Mouse (Mus musculus): ENCODE measurements around the gene Gm6509.
"Not testable (repeated sequence)": the region's sequence is repeated elsewhere in the genome, so short reads cannot be mapped to it uniquely, and the experiment has no call there.

Gene Gm6509

DNA sequence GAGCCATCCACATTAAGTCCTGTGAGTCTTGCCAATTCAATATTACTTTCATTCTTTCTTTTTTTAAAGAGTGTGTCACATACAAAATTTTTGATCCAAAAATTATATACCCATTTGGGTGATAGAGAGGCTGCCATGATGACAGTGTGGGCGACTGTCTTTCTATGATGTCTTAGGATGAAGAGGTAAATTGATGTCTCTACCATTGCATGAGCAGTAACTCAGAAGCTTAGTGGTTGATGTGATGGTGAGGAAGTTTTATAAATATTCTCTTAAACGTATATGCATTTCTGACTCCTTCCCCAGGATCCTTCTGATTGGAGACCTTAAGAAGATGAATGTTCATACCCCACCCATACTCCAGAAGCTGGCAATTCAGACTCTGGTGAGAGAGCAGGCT, at the start of gene Gm6509:
Gene Gm6509 (plus strand): TSS at position 301 of the 400 bp plus-strand sequence.
- DNase-seq, result not testable (repeated sequence)

DNA sequence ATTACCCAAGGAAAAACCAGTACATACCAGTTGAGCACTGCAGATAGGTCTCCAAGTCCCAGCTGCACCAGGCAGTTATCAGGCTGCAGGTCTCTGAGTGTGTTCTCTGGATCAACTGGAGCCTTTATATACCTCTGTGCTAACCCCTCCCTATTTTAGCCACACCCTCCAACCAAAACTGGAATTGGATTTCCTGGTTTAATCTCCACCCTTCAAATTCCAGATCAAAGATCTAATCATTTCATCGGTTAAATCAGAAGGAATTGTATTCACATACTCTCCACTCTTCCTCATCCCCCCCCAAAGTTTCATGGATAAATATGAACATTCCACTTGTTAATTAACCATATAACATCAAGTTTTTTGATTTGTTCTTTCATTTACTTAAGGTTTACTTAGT, 7.5 kb upstream of the Gm6509 start, which contains the start of gene Gm3147:
Gene Gm3147 (minus strand): TSS at position 101 of the 400 bp plus-strand sequence.
- DNase-seq, result not testable (repeated sequence)

DNA sequence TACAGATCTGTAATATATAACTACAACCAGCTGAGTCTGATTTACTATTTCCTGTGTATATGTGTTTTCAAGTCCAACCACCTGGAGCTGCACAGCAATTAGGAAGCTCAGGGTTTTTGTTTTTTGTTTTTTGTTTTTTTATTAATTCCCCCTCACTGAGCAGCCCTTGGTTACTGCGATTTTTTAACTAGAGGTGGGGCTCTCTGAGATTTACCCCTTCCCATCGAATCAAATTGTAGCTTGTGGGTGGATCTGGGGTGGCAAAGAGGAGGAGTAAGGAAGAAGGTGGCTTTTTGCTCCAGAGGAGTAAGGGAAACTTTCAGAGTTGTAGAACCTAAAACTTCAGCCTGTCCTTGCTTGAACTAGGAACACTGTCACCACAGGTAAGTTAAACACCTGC, 24.3 kb downstream of the Gm6509 start, which contains the start of gene Gm6205:
Gene Gm6205 (plus strand): TSS at position 301 of the 400 bp plus-strand sequence.
- DNase-seq, result not testable (repeated sequence)

Data from kidney, adult 9 months (tissue).